Mouse (Mus musculus): ENCODE measurements around the gene Arf5. TPM values are rescaled to one million over a fixed set of nuclear protein-coding genes. Genes with fewer than 3 reads are reported as not detected.

The Arf5 gene
- total and polyA plus RNA-seq, 2 experiments: 165 to 215 TPM

DNA sequence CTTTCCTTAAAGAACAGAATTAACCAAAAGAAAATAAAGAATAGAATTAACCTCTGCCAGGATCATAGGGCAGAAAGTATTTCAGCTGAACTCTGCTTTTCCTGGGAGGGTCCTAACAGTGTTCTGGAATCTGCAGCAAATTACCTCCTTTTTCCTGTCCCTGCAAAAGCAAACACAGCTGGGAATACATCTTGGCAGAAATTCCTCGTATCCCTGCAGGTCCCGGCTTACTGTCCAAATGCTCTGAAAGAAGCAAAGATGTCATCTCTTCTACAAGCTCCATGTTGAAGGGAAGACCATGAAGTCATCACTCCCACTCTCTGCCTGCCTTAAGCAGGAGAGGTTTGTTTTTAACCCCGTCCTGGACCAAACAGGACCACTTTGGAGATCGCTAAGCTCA lies 6.4 kb upstream of the Arf5 start:
- no peak for TF ChIP-seq CTCF (IDR thresholded peaks at IDR 0.05; ENCODE audit: low read depth, low read length)
- TF ChIP-seq POLR2A (IDR thresholded peaks at IDR 0.05; ENCODE audit: extremely low read depth, insufficient read depth, low read length): no peak
- Histone ChIP-seq H3K4me1 (ENCODE audit: control insufficient read depth, insufficient read depth, low read length) (peaks cover 34% of the 10 kb centered on the region), H3K27me3 (ENCODE audit: control insufficient read depth, insufficient read depth, low read length) (no peaks in the 10 kb centered on the region), H3K36me3 (ENCODE audit: control insufficient read depth, insufficient read depth, low read length) (peaks cover 12% of the 10 kb centered on the region), H3K79me2 (ENCODE audit: control insufficient read depth, insufficient read depth, low read length) (peaks cover 13% of the 10 kb centered on the region; the same call in 1 of the 2 replicates), H3K9ac (ENCODE audit: low read depth, low read length) (no peak overlapping the region), H3K4me3 (ENCODE audit: insufficient read depth, low read depth, low read length) (no peak overlapping the region), H3K27ac (replicated peaks; ENCODE audit: insufficient read depth, low read depth, low read length) (0 out of 2 replicates have a peak overlapping the region, but pooled peaks have one; percentile 2)
- 55% methylated on average over 4 of the region's 4 CpGs for WGBS
- peak; percentile 60 for DNase-seq (ENCODE audit: extremely low read depth, low read depth, low spot score)

- DNase-seq (ENCODE audit: extremely low read depth, low read depth, low spot score): peak; percentile 85
- Histone ChIP-seq H3K27me3 (ENCODE audit: control insufficient read depth, insufficient read depth, low read length) (no peaks in the 10 kb centered on the region), H3K4me3 (ENCODE audit: insufficient read depth, low read depth, low read length) (peak overlapping the region; percentile 9; the same call in 1 of the 2 replicates), H3K4me1 (ENCODE audit: control insufficient read depth, insufficient read depth, low read length) (peaks cover 34% of the 10 kb centered on the region), H3K27ac (replicated peaks; ENCODE audit: insufficient read depth, low read depth, low read length) (0 out of 2 replicates have a peak overlapping the region, but pooled peaks have one; percentile 13), H3K79me2 (ENCODE audit: control insufficient read depth, insufficient read depth, low read length) (peaks cover 13% of the 10 kb centered on the region; the same call in 1 of the 2 replicates), H3K9ac (ENCODE audit: low read depth, low read length) (0 out of 2 replicates have a peak overlapping the region, but pooled peaks have one; percentile 5), H3K36me3 (ENCODE audit: control insufficient read depth, insufficient read depth, low read length) (peaks cover 10% of the 10 kb centered on the region)
- peak; percentile 40 for TF ChIP-seq CTCF (IDR thresholded peaks at IDR 0.05; ENCODE audit: low read depth, low read length)
- no peak for TF ChIP-seq POLR2A (IDR thresholded peaks at IDR 0.05; ENCODE audit: extremely low read depth, insufficient read depth, low read length)
- WGBS: 18% methylated on average over 14 of the region's 14 CpGs
These were observed 4.9 kb upstream of the Arf5 start for GRCm38 (mm10) chr6:28418449-28418848.

- Histone ChIP-seq H3K4me1 (ENCODE audit: control insufficient read depth, insufficient read depth, low read length) (peaks cover 36% of the 10 kb centered on the region), H3K9ac (ENCODE audit: low read depth, low read length) (no peak overlapping the region), H3K36me3 (ENCODE audit: control insufficient read depth, insufficient read depth, low read length) (peaks cover 9% of the 10 kb centered on the region), H3K27ac (replicated peaks; ENCODE audit: insufficient read depth, low read depth, low read length) (no peak overlapping the region), H3K79me2 (ENCODE audit: control insufficient read depth, insufficient read depth, low read length) (peaks cover 20% of the 10 kb centered on the region; the same call in 1 of the 2 replicates), H3K27me3 (ENCODE audit: control insufficient read depth, insufficient read depth, low read length) (no peaks in the 10 kb centered on the region), H3K4me3 (ENCODE audit: insufficient read depth, low read depth, low read length) (peak overlapping the region; percentile 13; the same call in 1 of the 2 replicates)
- WGBS: 2% methylated on average over 2 of the region's 2 CpGs
- DNase-seq (ENCODE audit: extremely low read depth, low read depth, low spot score): peak; percentile 77
- TF ChIP-seq CTCF (IDR thresholded peaks at IDR 0.05; ENCODE audit: low read depth, low read length) (no peak), POLR2A (IDR thresholded peaks at IDR 0.05; ENCODE audit: extremely low read depth, insufficient read depth, low read length) (no peak)
These were observed 3.7 kb upstream of the Arf5 start for GRCm38 (mm10) chr6:28419673-28420072.

- DNase-seq (ENCODE audit: extremely low read depth, low read depth, low spot score): peak; percentile 31
- Histone ChIP-seq H3K27ac (replicated peaks; ENCODE audit: insufficient read depth, low read depth, low read length) (peak overlapping the region; percentile 72; the same call in 1 of the 2 replicates), H3K36me3 (ENCODE audit: control insufficient read depth, insufficient read depth, low read length) (peaks cover 9% of the 10 kb centered on the region), H3K4me3 (ENCODE audit: insufficient read depth, low read depth, low read length) (peak overlapping the region; percentile 66), H3K27me3 (ENCODE audit: control insufficient read depth, insufficient read depth, low read length) (no peaks in the 10 kb centered on the region), H3K79me2 (ENCODE audit: control insufficient read depth, insufficient read depth, low read length) (peaks cover 20% of the 10 kb centered on the region; the same call in 1 of the 2 replicates), H3K4me1 (ENCODE audit: control insufficient read depth, insufficient read depth, low read length) (peaks cover 39% of the 10 kb centered on the region), H3K9ac (ENCODE audit: low read depth, low read length) (no peak overlapping the region)
- TF ChIP-seq CTCF (IDR thresholded peaks at IDR 0.05; ENCODE audit: low read depth, low read length): no peak
- no peak for TF ChIP-seq POLR2A (IDR thresholded peaks at IDR 0.05; ENCODE audit: extremely low read depth, insufficient read depth, low read length)
- WGBS: 33% methylated on average over 17 of the region's 17 CpGs
These were observed 3.0 kb upstream of the Arf5 start for GRCm38 (mm10) chr6:28420361-28420760.

DNA sequence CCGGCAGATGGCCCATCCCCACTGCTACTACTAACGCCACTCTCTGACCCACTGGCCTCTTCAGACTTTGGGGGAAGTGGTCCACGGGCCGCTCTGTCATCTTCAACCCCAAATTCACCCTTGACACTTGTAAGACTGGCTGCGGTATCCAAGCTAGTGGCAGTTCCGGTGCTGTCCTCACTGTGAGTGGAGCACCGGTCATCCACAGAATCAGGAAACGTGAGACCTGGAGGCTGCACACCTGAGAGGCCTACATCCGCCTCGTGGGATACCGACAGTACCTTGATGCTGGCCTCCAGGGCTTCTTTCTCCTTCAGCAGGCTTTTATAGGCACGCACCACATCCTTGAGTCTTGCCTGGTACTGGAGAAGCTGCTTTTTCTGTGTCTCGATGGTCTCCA lies 2.5 kb upstream of the Arf5 start:
- H3K4me1 ChIP-seq (ENCODE audit: control insufficient read depth, insufficient read depth, low read length): peaks cover 37% of the 10 kb centered on the region
- H3K27me3 ChIP-seq (ENCODE audit: control insufficient read depth, insufficient read depth, low read length): no peaks in the 10 kb centered on the region
- peak overlapping the region; percentile 66 for H3K4me3 ChIP-seq (ENCODE audit: insufficient read depth, low read depth, low read length)
- peak overlapping the region; percentile 81 for H3K9ac ChIP-seq (ENCODE audit: low read depth, low read length)
- H3K79me2 ChIP-seq (ENCODE audit: control insufficient read depth, insufficient read depth, low read length): peaks cover 20% of the 10 kb centered on the region; the same call in 1 of the 2 replicates
- 4% methylated on average over 13 of the region's 13 CpGs for WGBS
- peak; percentile 28 for DNase-seq (ENCODE audit: extremely low read depth, low read depth, low spot score)
- TF ChIP-seq POLR2A (IDR thresholded peaks at IDR 0.05; ENCODE audit: extremely low read depth, insufficient read depth, low read length) (no peak), CTCF (IDR thresholded peaks at IDR 0.05; ENCODE audit: low read depth, low read length) (no peak)
- H3K36me3 ChIP-seq (ENCODE audit: control insufficient read depth, insufficient read depth, low read length): peaks cover 9% of the 10 kb centered on the region
- H3K27ac ChIP-seq (replicated peaks; ENCODE audit: insufficient read depth, low read depth, low read length): peak overlapping the region; percentile 72

DNA sequence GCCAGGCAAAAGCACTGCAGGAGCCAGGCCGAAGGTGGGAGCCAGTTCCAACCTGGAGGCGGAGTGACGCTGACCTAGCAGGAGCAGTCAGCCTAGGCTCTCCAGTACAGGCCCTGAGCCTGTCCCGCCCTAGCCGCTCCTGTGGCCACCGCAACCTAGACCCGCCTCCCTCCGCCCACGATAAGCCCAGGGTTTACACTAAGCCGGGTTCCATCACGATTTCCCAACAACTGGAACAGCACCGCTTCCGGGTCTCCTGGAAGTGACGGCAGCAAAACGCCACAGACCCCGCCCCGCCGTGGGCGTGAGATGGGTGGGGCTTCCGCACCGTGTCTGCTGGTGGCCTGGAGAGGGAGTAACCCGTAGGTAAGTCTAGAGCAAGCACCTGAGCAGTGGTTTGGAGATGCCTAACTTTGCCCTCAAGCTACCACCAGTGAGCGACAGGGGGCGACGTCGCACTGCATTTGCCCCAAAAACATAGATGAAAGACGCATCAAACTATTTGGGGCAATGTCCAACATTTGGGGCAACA lies 1.8 kb upstream of the Arf5 start:
- WGBS: 0% methylated on average over 27 of the region's 27 CpGs
- peak; percentile 97 for DNase-seq (ENCODE audit: extremely low read depth, low read depth, low spot score)
- H3K9ac ChIP-seq (ENCODE audit: low read depth, low read length): peak overlapping the region; percentile 81
- H3K27ac ChIP-seq (replicated peaks; ENCODE audit: insufficient read depth, low read depth, low read length): peak overlapping the region; percentile 72
- H3K4me1 ChIP-seq (ENCODE audit: control insufficient read depth, insufficient read depth, low read length): peaks cover 37% of the 10 kb centered on the region
- H3K36me3 ChIP-seq (ENCODE audit: control insufficient read depth, insufficient read depth, low read length): peaks cover 9% of the 10 kb centered on the region
- H3K27me3 ChIP-seq (ENCODE audit: control insufficient read depth, insufficient read depth, low read length): no peaks in the 10 kb centered on the region
- TF ChIP-seq CTCF (IDR thresholded peaks at IDR 0.05; ENCODE audit: low read depth, low read length): peak; percentile 96
- TF ChIP-seq POLR2A (IDR thresholded peaks at IDR 0.05; ENCODE audit: extremely low read depth, insufficient read depth, low read length): peak; percentile 84
- peaks cover 20% of the 10 kb centered on the region; the same call in 1 of the 2 replicates for H3K79me2 ChIP-seq (ENCODE audit: control insufficient read depth, insufficient read depth, low read length)
- H3K4me3 ChIP-seq (ENCODE audit: insufficient read depth, low read depth, low read length): peak overlapping the region; percentile 66
